Mouse (Mus musculus) ES-Bruce4 (cell line): ENCODE data around the gene Twf1. TPM values are rescaled to one million over a fixed set of nuclear protein-coding genes. Genes with fewer than 3 reads are reported as not detected.
A peak's percentile ranks its signal among the peaks of the same experiment; 100 is the strongest.

Experiments
- H3K27ac ChIP-seq: 2 replicates; pipeline ENCODE4 v1.5.1; 2012; ENCODE audit warnings: low read length, inconsistent platforms; ENCODE audit not compliant: insufficient read depth
- H3K27me3 ChIP-seq: 2 replicates; pipeline ENCODE4 v1.6.1; 2012; ENCODE audit warnings: mild to moderate bottlenecking, low read length, inconsistent platforms; ENCODE audit not compliant: control insufficient read depth, poor library complexity, insufficient read depth, severe bottlenecking
- H3K36me3 ChIP-seq: 2 replicates; pipeline ENCODE4 v1.6.1; 2012; ENCODE audit warnings: inconsistent platforms, mild to moderate bottlenecking, low read length, moderate library complexity; ENCODE audit not compliant: control insufficient read depth, poor library complexity, insufficient read depth, severe bottlenecking
- H3K4me1 ChIP-seq: one replicate; pipeline ENCODE4 v1.8.1; 2011; ENCODE audit warnings: low read length; ENCODE audit not compliant: control insufficient read depth, insufficient read depth
- H3K4me3 ChIP-seq: 2 replicates; pipeline ENCODE4 v1.5.1; 2011; ENCODE audit warnings: low read depth, mild to moderate bottlenecking, low read length
- H3K9ac ChIP-seq: 2 replicates; pipeline ENCODE4 v1.6.1; 2012; ENCODE audit warnings: low read depth, mild to moderate bottlenecking, inconsistent platforms; ENCODE audit not compliant: poor library complexity, severe bottlenecking
- H3K9me3 ChIP-seq: replicated peaks from 2 replicates; pipeline ENCODE4 v1.6.1; 2012; ENCODE audit warnings: mild to moderate bottlenecking, low read length, inconsistent platforms; ENCODE audit not compliant: control insufficient read depth, poor library complexity, insufficient read depth, severe bottlenecking
- CTCF ChIP-seq: IDR thresholded peaks from one replicate; pipeline ENCODE4 v1.8.1; 2011; ENCODE audit warnings: low read depth, low read length
- EP300 ChIP-seq: IDR thresholded peaks from 2 replicates; pipeline ENCODE4 v1.6.1; 2011; ENCODE audit warnings: low read depth, low read length; ENCODE audit not compliant: insufficient read depth
- POLR2A ChIP-seq: IDR thresholded peaks from one replicate; pipeline ENCODE4 v1.8.1; 2011; ENCODE audit warnings: low read length; ENCODE audit not compliant: insufficient read depth
- polyA plus RNA-seq: library from polyadenylated mRNA; stranded (reverse); fragments of >200 nt; gene quantifications from 2 replicates; pipeline ENCODE4 v1.2.4, GENCODE M21; 2011; ENCODE audit warnings: low read depth; ENCODE audit not compliant: missing spikeins, insufficient read depth, insufficient read length

Twf1 gene
- polyA plus RNA-seq: 92.3 and 94.9 TPM in 2 replicates

DNA sequence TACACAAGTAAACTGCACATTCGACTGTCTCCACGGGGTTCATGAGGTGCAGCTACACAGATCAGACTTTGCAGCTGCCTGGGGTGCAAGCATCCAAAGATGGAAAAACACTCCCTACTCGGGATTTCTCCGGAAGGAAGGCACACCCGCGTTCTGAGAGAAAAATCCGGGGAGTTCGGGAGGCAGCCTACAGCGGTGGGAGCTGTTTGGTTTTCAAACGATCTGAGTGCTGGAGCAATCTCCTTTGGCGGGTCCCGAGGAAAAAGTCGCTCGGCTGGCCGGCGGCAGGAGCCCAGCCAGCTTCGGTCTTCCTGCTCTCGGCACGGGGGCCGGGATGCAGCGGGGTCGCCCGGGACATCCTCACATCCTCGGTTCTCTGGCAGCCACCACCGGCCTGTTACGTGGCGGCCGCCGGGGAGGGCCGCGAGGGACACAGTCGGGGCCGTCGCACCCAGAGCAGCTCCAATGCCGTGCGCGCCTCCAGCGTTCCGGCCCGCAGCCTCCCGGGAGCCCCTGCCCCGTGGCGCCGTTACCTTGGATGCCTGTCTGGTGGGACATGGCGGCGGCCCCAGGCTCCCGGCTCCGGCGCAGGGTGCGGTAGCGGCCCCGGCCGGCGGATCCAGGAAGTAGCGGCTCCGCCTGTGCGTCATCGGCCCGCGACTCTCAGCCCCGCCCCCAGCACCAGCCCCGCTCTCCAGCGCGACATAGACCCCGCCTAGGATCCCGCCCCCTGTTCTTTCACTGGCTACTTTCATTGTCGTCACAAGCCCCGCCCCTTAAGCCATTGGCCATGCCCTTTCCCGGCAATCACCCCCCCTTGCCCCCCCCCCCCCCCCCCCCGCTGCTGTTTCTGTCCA lies at the start of gene Twf1:
TSS of gene Twf1 (minus strand) at position 671 of the 857 bp plus-strand sequence.
- no peaks in the 10 kb centered on the region for H3K27me3 ChIP-seq
- no peaks in the 10 kb centered on the region for H3K9me3 ChIP-seq
- TF ChIP-seq POLR2A (no peak), EP300 (no peak), CTCF (no peak)
- peaks cover 16% of the 10 kb centered on the region for H3K36me3 ChIP-seq
- peak within 1 kb of the TSS; percentile 81 for H3K4me3 ChIP-seq
- H3K27ac ChIP-seq: 0 out of 2 replicates have a peak within 1 kb of the TSS, but pooled peaks have one; percentile 1
- peak within 1 kb of the TSS; percentile 98 for H3K9ac ChIP-seq
- no peaks in the 10 kb centered on the region for H3K4me1 ChIP-seq

GRCm38 (mm10) chr15:94639126-94639525 lies 49.4 kb upstream of the Twf1 start:
- H3K4me3 ChIP-seq: no peak overlapping the region
- no peaks in the 10 kb centered on the region for H3K36me3 ChIP-seq
- no peaks in the 10 kb centered on the region for H3K27me3 ChIP-seq
- TF ChIP-seq POLR2A (no peak), EP300 (no peak), CTCF (no peak)
- H3K27ac ChIP-seq: no peak overlapping the region
- H3K9me3 ChIP-seq: no peaks in the 10 kb centered on the region
- H3K4me1 ChIP-seq: peaks cover 2% of the 10 kb centered on the region
- H3K9ac ChIP-seq: no peak overlapping the region

GRCm38 (mm10) chr15:94638207-94638606 lies 48.5 kb upstream of the Twf1 start:
- no peaks in the 10 kb centered on the region for H3K27me3 ChIP-seq
- H3K36me3 ChIP-seq: no peaks in the 10 kb centered on the region
- peaks cover 2% of the 10 kb centered on the region for H3K4me1 ChIP-seq
- TF ChIP-seq POLR2A (no peak), EP300 (no peak), CTCF (no peak)
- no peaks in the 10 kb centered on the region for H3K9me3 ChIP-seq
- no peak overlapping the region for H3K27ac ChIP-seq
- no peak overlapping the region for H3K4me3 ChIP-seq
- no peak overlapping the region for H3K9ac ChIP-seq

DNA sequence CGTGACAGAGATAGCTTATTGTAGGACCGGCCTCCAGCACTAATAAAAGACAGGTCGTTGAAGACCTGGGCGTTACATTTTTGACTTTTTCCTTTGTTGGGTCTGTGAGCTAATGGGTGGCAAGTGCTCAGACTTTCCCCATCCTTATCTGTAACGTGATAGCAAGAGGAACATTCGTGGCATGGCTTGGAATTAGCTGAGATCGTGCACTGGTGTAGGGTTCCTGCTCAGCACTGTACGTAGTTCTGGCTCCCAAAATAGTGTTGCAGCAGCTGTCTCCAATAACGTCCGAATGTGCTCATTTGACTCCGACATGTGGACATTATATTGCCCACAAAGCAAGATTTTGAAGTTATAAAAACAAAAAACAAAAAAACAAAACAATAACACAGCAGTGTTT lies 44.8 kb upstream of the Twf1 start:
- no peak for TF ChIP-seq CTCF
- TF ChIP-seq EP300: no peak
- no peak for TF ChIP-seq POLR2A
- Histone ChIP-seq H3K4me1 (no peaks in the 10 kb centered on the region), H3K4me3 (no peak overlapping the region), H3K36me3 (no peaks in the 10 kb centered on the region), H3K27me3 (peaks cover 2% of the 10 kb centered on the region; the same call in 1 of the 2 replicates), H3K27ac (no peak overlapping the region), H3K9ac (no peak overlapping the region), H3K9me3 (no peaks in the 10 kb centered on the region)

DNA sequence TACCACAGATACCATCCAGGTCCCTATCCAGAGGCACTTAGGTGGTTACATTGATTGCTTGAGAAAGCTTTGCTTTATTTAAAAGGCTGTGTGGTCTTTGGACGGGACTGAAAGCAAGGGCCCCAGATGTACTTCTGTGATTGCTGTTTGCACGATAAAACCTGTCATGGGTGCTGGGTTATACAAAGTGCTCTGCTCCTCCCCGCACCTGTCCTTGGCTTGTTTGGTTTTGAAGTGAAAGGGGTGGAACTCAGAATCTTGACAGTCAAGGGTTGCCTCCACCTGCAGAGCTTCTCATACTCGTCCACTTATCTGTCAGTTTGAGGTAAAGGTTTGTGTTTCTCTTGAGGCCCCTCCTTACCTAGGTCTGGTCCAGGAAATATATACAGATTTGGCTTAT lies 40.9 kb upstream of the Twf1 start:
- Histone ChIP-seq H3K4me3 (no peak overlapping the region), H3K27me3 (peaks cover 2% of the 10 kb centered on the region; the same call in 1 of the 2 replicates), H3K9ac (no peak overlapping the region), H3K36me3 (no peaks in the 10 kb centered on the region), H3K27ac (no peak overlapping the region), H3K9me3 (no peaks in the 10 kb centered on the region), H3K4me1 (no peaks in the 10 kb centered on the region)
- no peak for TF ChIP-seq CTCF
- TF ChIP-seq EP300: no peak
- TF ChIP-seq POLR2A: no peak

DNA sequence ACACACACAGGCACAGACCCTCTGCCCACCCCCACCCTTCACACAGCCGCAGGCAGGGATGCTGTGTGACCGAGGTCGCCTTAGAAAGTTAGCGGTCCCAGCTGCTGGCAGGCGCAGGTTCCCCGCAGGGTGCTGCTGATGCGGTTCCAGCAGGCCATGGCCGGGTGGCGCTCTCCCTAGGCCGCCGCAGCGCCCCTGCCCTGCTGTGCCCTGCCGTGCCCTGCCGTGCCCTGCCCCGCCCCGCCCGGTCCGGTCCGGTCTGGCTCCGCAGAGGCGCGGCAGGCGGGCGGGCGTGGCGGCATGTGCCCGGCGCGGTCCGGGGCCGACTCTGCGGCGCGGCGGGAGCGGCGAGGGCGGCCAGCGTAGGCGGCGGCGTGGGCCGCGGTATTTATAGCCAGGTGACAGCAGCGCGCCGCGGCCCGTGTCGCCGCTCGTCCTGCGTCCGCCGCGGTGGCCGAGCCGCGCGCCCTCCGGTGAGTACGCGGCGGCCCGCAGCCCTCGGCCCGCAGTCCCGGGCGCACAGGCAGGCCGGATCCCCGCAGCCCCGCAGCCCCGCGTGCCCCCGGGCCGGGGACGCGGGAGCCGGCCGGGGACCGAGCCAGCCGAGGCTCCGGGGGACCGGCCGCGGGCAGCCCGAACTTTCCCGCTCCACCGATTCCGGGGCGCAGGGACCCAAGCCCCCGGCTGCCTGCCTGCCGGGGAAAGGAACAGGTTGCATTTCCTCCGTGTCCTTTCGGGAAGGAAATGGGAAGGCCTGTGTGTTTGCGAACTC lies 39.3 kb upstream of the Twf1 start, which contains the start of gene Tmem117:
TSS of gene Tmem117 (plus strand) at position 403 of the 772 bp plus-strand sequence.
- H3K27me3 ChIP-seq: peaks cover 2% of the 10 kb centered on the region; the same call in 1 of the 2 replicates
- H3K4me3 ChIP-seq: peak within 1 kb of the TSS; percentile 48
- H3K36me3 ChIP-seq: no peaks in the 10 kb centered on the region
- no peak for TF ChIP-seq CTCF
- no peak for TF ChIP-seq EP300
- TF ChIP-seq POLR2A: no peak
- no peaks in the 10 kb centered on the region for H3K9me3 ChIP-seq
- H3K4me1 ChIP-seq: no peaks in the 10 kb centered on the region
- no peak within 1 kb of the TSS for H3K27ac ChIP-seq
- peak within 1 kb of the TSS; percentile 82 for H3K9ac ChIP-seq
